Mouse (Mus musculus) stomach, embryonic 15.5 days (tissue): ENCODE data around the gene Scaper. TPM values are rescaled to one million over a fixed set of nuclear protein-coding genes. Genes with fewer than 3 reads are reported as not detected.

Source experiments
- ATAC-seq: fragments of 200-750 bp; cut with Nextera tagmentation; 2 replicates; pipeline ENCODE4 v1.8.0; 2017; ENCODE audit warnings: low read depth, moderate number of reproducible peaks, moderate TSS enrichment; ENCODE audit not compliant: insufficient read depth, low FRiP score
- H3K27ac ChIP-seq: fragments of 300-500 bp; sonication (generic); 2 replicates; pipeline ENCODE4 v1.5.1; 2015; ENCODE audit warnings: mild to moderate bottlenecking, inconsistent platforms
- H3K27me3 ChIP-seq: fragments of 300-500 bp; sonication (generic); replicated peaks from 2 replicates; pipeline ENCODE4 v1.6.1; 2015; ENCODE audit warnings: inconsistent platforms
- H3K36me3 ChIP-seq: fragments of 300-500 bp; sonication (generic); 2 replicates; pipeline ENCODE4 v1.6.1; 2015; ENCODE audit warnings: inconsistent platforms
- H3K4me1 ChIP-seq: fragments of 300-500 bp; sonication (generic); 2 replicates; pipeline ENCODE4 v1.6.1; 2015; ENCODE audit warnings: inconsistent platforms
- H3K4me2 ChIP-seq: fragments of 300-500 bp; sonication (generic); 2 replicates; pipeline ENCODE4 v1.6.1; 2015; ENCODE audit warnings: mild to moderate bottlenecking, inconsistent platforms
- H3K4me3 ChIP-seq: fragments of 300-500 bp; sonication (generic); replicated peaks from 2 replicates; pipeline ENCODE4 v1.5.1; 2015; ENCODE audit warnings: inconsistent platforms
- H3K9ac ChIP-seq: fragments of 300-500 bp; sonication (generic); 2 replicates; pipeline ENCODE4 v1.6.1; 2015; ENCODE audit warnings: inconsistent platforms
- H3K9me3 ChIP-seq: fragments of 300-500 bp; sonication (generic); 2 replicates; pipeline ENCODE4 v1.6.1; 2016; ENCODE audit warnings: inconsistent platforms
- WGBS: fragments of 180-500 bp; shearing (Covaris S2); methylation state at CpG from one replicate; pipeline ENCODE4 v1.1.7; 2015; 5-methylcytosine and 5-hydroxymethylcytosine counted together
- polyA plus RNA-seq: library from polyadenylated mRNA; unstranded; fragments of >200 nt; fragmentation: Nextera tagmentation; extraction: Ambion mirVana; gene quantifications from 2 replicates; pipeline ENCODE4 v1.2.1, GENCODE M21; 2015

Gene Scaper
- polyA plus RNA-seq, 1 experiment from 2014 or later = 9.6 TPM

DNA sequence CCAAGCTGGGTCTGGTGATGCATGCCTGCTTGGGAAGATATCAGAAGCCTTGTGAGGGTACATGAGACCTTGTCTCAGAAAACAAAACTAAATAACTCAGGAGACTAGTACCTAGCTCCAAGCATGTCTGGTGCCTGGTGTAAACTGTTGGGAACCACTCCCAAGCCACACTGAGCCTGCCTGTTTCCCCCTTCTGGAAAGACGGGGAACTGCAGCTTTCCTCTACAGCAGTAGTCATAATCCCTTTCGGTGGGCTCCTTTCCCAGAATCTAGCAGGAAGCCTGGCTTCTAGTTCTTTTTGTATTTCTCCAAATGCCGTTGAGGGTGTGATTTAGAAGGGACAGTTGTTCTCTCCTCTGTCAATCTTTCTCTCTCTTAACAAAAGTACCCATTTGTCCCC is 402.0 kb downstream of the Scaper start:
- 25% methylated on average over 3 of the region's 3 CpGs for WGBS
- no peaks in the 10 kb centered on the region for H3K36me3 ChIP-seq
- H3K9me3 ChIP-seq = no peaks in the 10 kb centered on the region
- H3K9ac ChIP-seq = no peak overlapping the region
- no peak overlapping the region for H3K4me2 ChIP-seq
- H3K4me3 ChIP-seq = no peak overlapping the region
- H3K4me1 ChIP-seq = peaks cover 9% of the 10 kb centered on the region; the same call in 1 of the 2 replicates
- no peak for ATAC-seq
- peaks cover 21% of the 10 kb centered on the region for H3K27me3 ChIP-seq
- no peak overlapping the region for H3K27ac ChIP-seq

DNA sequence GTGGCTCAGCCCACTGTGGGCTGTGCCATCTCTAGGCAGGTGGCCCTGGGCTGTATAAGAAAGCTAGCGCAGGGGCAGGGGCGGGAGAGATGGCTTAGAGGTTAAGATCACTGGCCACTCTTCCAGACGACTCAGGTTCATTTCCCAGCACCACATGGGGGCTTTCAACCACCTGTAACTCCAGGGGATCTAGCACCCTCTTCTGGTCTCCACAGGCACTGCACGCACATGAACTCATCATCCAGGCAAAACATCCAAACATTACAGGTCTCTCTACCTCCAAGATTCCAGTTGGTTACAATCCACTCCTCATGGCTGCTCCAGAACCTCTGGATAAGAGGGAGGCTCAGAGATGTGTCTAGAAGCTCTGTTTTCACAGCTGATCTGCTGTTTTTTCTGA is 412.2 kb downstream of the Scaper start:
- Histone ChIP-seq H3K4me3 (no peak overlapping the region), H3K27me3 (no peaks in the 10 kb centered on the region), H3K9me3 (no peaks in the 10 kb centered on the region), H3K4me2 (no peak overlapping the region), H3K27ac (no peak overlapping the region), H3K4me1 (no peaks in the 10 kb centered on the region), H3K36me3 (no peaks in the 10 kb centered on the region), H3K9ac (no peak overlapping the region)
- WGBS = 58% methylated on average over 4 of the region's 4 CpGs
- no peak for ATAC-seq

DNA sequence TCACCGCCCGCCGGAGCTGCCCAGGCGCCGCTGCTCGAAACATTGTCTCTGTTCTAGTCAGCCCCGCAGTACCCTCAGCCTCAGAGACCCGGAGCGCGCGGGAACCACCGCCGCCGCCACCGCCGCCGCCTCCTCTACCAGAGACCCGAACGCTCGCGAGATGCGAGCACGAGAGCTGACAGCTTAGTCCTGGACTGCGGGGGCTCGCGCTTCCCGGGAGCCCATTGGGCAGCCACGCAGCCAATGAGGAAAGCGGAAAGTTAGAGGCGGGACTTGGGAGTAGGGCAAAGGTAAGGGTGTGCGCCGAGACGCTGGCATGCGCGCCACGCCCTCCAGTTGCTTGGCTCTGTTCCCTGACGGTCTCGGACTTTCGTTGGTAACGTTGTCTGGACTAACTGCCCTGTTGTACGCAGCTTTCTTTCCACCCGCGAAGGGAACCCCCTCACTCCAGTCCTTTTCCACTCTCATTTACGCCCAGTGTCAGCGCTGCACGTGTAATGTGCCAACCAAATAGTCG is 425.8 kb downstream of the Scaper start, which contains the start of gene Etfa:
Gene Etfa, minus strand, starts transcription at position 217 of the 517 bp plus-strand sequence.
- peak within 1 kb of the TSS; percentile 92 for H3K27ac ChIP-seq
- peak within 1 kb of the TSS; percentile 84 for H3K9ac ChIP-seq
- H3K9me3 ChIP-seq = no peaks in the 10 kb centered on the region
- H3K4me2 ChIP-seq = peak within 1 kb of the TSS; percentile 66
- peak within 1 kb of the TSS; percentile 96 for H3K4me3 ChIP-seq
- ATAC-seq = peak; percentile 100
- 0 out of 2 replicates have a peak, but pooled peaks cover 3% of the 10 kb centered on the region for H3K4me1 ChIP-seq
- H3K36me3 ChIP-seq = no peaks in the 10 kb centered on the region
- no peaks in the 10 kb centered on the region for H3K27me3 ChIP-seq
- under 1% methylated on average over 46 of the region's 47 CpGs for WGBS

DNA sequence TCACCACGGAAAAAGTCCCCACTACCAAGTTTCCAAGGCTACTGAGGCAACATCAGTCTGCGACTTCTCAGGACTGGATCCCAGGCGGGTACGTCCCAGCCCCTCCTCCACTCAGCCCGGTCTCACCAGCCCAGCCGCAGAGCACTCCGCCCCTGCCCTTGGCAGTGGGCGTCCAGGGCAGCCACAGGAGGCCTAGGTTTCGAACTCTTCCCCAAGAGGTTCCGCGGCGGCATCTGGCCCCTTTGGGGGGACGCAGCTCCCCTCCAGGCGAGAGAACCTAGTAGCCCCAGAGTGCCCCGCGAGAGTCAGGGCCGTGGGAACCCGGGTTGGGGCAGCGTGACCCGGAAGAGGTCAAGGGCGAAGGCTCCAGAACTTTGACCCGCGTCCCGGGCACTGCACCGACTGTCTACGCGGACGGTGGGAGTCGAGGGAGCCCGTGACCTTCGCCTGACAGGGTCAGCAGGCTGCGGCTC is 426.4 kb downstream of the Scaper start:
- ATAC-seq = peak; percentile 64

DNA sequence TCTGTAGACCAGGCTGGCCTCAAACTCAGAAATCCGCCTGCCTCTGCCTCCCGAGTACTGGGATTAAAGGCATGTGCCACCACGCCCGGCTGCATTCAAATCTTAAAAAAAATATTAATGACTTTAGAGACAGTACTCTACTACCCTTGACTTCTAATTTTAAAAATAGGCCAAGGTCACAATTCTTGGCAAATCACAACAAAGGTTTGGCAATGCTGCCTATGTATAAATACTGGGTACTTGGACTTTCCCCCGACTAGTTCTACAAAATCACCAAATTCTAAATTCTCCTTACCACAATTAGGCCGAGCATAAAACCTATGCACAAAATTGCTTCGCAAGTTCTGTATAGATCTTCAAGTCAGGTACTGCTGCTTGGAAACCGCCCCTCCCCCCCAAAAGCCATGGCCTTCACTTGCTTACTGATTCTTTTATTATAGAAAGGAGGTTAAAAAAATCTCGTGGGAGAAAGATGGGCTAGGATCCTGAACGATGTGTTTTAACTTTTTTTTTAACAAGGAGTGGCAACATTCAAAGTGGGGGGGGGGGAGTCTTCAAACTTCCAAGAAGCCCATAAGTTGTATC is 427.2 kb downstream of the Scaper start:
- Histone ChIP-seq H3K36me3 (no peaks in the 10 kb centered on the region), H3K4me2 (peak overlapping the region; percentile 66), H3K9me3 (no peaks in the 10 kb centered on the region), H3K4me1 (0 out of 2 replicates have a peak, but pooled peaks cover 3% of the 10 kb centered on the region), H3K27me3 (no peaks in the 10 kb centered on the region), H3K4me3 (peak overlapping the region; percentile 96), H3K27ac (no peak overlapping the region), H3K9ac (no peak overlapping the region)
- no peak for ATAC-seq
- 74% methylated on average over 10 of the region's 10 CpGs for WGBS

More for the DNA sequence above, 426.4 kb downstream of the Scaper start:
- H3K27ac ChIP-seq = peak overlapping the region; percentile 92
- no peaks in the 10 kb centered on the region for H3K27me3 ChIP-seq
- H3K4me3 ChIP-seq = peak overlapping the region; percentile 96
- 0 out of 2 replicates have a peak, but pooled peaks cover 3% of the 10 kb centered on the region for H3K4me1 ChIP-seq
- peak overlapping the region; percentile 66 for H3K4me2 ChIP-seq
- under 1% methylated on average over 32 of the region's 32 CpGs for WGBS
- H3K9me3 ChIP-seq = no peaks in the 10 kb centered on the region
- H3K9ac ChIP-seq = peak overlapping the region; percentile 84
- no peaks in the 10 kb centered on the region for H3K36me3 ChIP-seq

- no peaks in the 10 kb centered on the region for H3K36me3 ChIP-seq
- 64% methylated on average over 1 of the region's 1 CpGs for WGBS
- H3K27ac ChIP-seq = no peak overlapping the region
- H3K4me1 ChIP-seq = 0 out of 2 replicates have a peak, but pooled peaks cover 3% of the 10 kb centered on the region
- ATAC-seq = no peak
- no peak overlapping the region for H3K9ac ChIP-seq
- no peaks in the 10 kb centered on the region for H3K9me3 ChIP-seq
- no peak overlapping the region for H3K4me2 ChIP-seq
- no peak overlapping the region for H3K4me3 ChIP-seq
- no peaks in the 10 kb centered on the region for H3K27me3 ChIP-seq
Observed at GRCm38 (mm10) chr9:55509731-55510130, 428.2 kb downstream of the Scaper start.

GRCm38 (mm10) chr9:55508701-55509100 is 429.2 kb downstream of the Scaper start:
- Histone ChIP-seq H3K9me3 (no peaks in the 10 kb centered on the region), H3K9ac (no peak overlapping the region), H3K4me1 (0 out of 2 replicates have a peak, but pooled peaks cover 3% of the 10 kb centered on the region), H3K36me3 (no peaks in the 10 kb centered on the region), H3K4me3 (no peak overlapping the region), H3K27ac (no peak overlapping the region), H3K27me3 (no peaks in the 10 kb centered on the region), H3K4me2 (no peak overlapping the region)
- WGBS = 73% methylated on average over 4 of the region's 4 CpGs
- ATAC-seq = no peak

DNA sequence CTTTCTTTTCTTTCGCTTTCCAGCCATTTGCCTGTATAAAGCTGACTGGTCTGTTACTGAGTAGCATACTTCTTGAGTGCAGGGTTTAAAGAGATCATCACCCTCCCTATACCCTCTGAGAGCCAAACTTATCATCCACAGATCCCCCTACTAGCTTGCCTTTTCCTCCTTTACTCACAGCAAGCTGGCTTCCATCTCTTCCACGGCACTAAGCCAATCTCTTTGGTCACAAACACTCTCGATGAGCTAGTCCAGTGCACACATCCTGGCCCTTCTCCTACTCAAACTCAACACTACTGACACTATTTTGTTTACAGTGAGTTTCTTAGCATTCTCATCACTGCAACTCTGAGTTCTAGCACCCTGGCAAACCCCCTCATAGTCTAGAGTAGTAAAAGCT is 430.0 kb downstream of the Scaper start:
- no peak overlapping the region for H3K9ac ChIP-seq
- 68% methylated on average over 3 of the region's 3 CpGs for WGBS

More for the DNA sequence above, 430.0 kb downstream of the Scaper start:
- no peaks in the 10 kb centered on the region for H3K27me3 ChIP-seq
- H3K4me2 ChIP-seq = no peak overlapping the region
- H3K4me1 ChIP-seq = 0 out of 2 replicates have a peak, but pooled peaks cover 3% of the 10 kb centered on the region
- no peaks in the 10 kb centered on the region for H3K9me3 ChIP-seq
- H3K36me3 ChIP-seq = no peaks in the 10 kb centered on the region
- no peak overlapping the region for H3K27ac ChIP-seq
- H3K4me3 ChIP-seq = no peak overlapping the region
- no peak for ATAC-seq

Other genes with a start within 250 kb of the Scaper start
- gene 4930563M21Rik, start 72.4 kb upstream of the Scaper start, polyA plus RNA-seq = not detected in 2 replicates
- 187 and 192 TPM in 2 replicates for gene Rcn2, start 103.7 kb upstream of the Scaper start, polyA plus RNA-seq
- 2.2 and 2.4 TPM in 2 replicates for gene Pstpip1, start 151.8 kb upstream of the Scaper start, polyA plus RNA-seq
- 409 and 422 TPM in 2 replicates for gene Tspan3, start 227.4 kb upstream of the Scaper start, polyA plus RNA-seq